Comparison of ENCODE assay signal across 21 mouse cellular contexts in genomic region chr9:48403590-48404209, GRCm38 (mm10). TPM values are rescaled to one million over a fixed set of nuclear protein-coding genes. Genes with fewer than 3 reads are reported as not detected.
DNase-seq lines count a peak whose midpoint lies in the region; ATAC-seq lines count a peak whose summit lies in the region.
"Had no signal": no experiment of that assay in that cellular context is flagged by ENCODE, and none has a peak within 500 bp of the region (broad histone marks: within the 10 kb centered on the region; RNA-seq: fewer than 3 reads in every experiment).

No protein-coding gene starts in this region.

- 95% methylated on average over 10 of the region's 10 CpGs for WGBS in midbrain, embryonic 16.5 days

- H3K36me3 ChIP-seq in midbrain, embryonic 16.5 days (ENCODE audit: control insufficient read depth, insufficient read depth, low read length) = no peaks in the 10 kb centered on the region
- H3K36me3 ChIP-seq: embryonic facial prominence, embryonic 15.5 days; forebrain, embryonic 10.5 days; heart, embryonic 13.5 days; hindbrain, embryonic 15.5 days had no signal

- DNase-seq in CD4-positive helper T cell, adult 2 months (ENCODE audit: low read depth, low spot score) = peak; percentile 69
- peak; percentile 31 for DNase-seq in T-cell, adult 2 months (ENCODE audit: low spot score)
- DNase-seq in thymus, postnatal 14 days = no peak
- no peak for DNase-seq in left cerebral cortex, adult 11 months (ENCODE audit: low spot score)
- DNase-seq: adrenal gland, postnatal 14 days; B cell, adult 2 months; cerebellum, adult 2 months; cerebellum, postnatal 10 days; embryo, embryonic 11 days; gastrocnemius, postnatal 36 days; heart, postnatal 36 days; kidney, adult 2 months had no signal

- ATAC-seq in granulocyte monocyte progenitor cell, adult 5-6 weeks (replicated peaks; ENCODE audit: poor library complexity, severe bottlenecking) = peak; percentile 95
- ATAC-seq in megakaryocyte progenitor cell, adult 5-6 weeks (replicated peaks; ENCODE audit: poor library complexity) = peak; percentile 94
- ATAC-seq in midbrain, embryonic 16.5 days = no peak
- ATAC-seq: forebrain, embryonic 14.5 days had no signal

- H3K4me1 ChIP-seq in midbrain, embryonic 16.5 days (ENCODE audit: control insufficient read depth, insufficient read depth, low read length) = no peaks in the 10 kb centered on the region
- H3K4me1 ChIP-seq: embryonic facial prominence, embryonic 15.5 days; forebrain, embryonic 10.5 days; heart, embryonic 13.5 days; hindbrain, embryonic 15.5 days had no signal

- H3K27ac ChIP-seq in midbrain, embryonic 16.5 days (ENCODE audit: low read length) = no peak overlapping the region
- H3K27ac ChIP-seq: embryonic facial prominence, embryonic 15.5 days; forebrain, embryonic 10.5 days; heart, embryonic 13.5 days; hindbrain, embryonic 15.5 days had no signal

- H3K9ac ChIP-seq in midbrain, embryonic 16.5 days (ENCODE audit: low read depth, low read length) = no peak overlapping the region
- H3K9ac ChIP-seq: embryonic facial prominence, embryonic 15.5 days; heart, embryonic 13.5 days; hindbrain, embryonic 15.5 days had no signal

- H3K27me3 ChIP-seq in midbrain, embryonic 16.5 days (ENCODE audit: control insufficient read depth, insufficient read depth, low read depth, low read length) = no peaks in the 10 kb centered on the region
- H3K27me3 ChIP-seq: embryonic facial prominence, embryonic 15.5 days; heart, embryonic 13.5 days; hindbrain, embryonic 15.5 days had no signal

- no peak overlapping the region for H3K4me2 ChIP-seq in midbrain, embryonic 16.5 days (ENCODE audit: low read length)
- H3K4me2 ChIP-seq: embryonic facial prominence, embryonic 15.5 days; heart, embryonic 13.5 days; hindbrain, embryonic 15.5 days had no signal

- 0 out of 2 replicates have a peak, but pooled peaks cover 3% of the 10 kb centered on the region for H3K9me3 ChIP-seq in midbrain, embryonic 16.5 days (replicated peaks; ENCODE audit: control insufficient read depth, low read length, poor library complexity, severe bottlenecking)
- H3K9me3 ChIP-seq: embryonic facial prominence, embryonic 15.5 days; forebrain, embryonic 10.5 days; hindbrain, embryonic 15.5 days had no signal

- H3K4me3 ChIP-seq in midbrain, embryonic 16.5 days (ENCODE audit: low read depth, low read length) = no peak overlapping the region
- H3K4me3 ChIP-seq: embryonic facial prominence, embryonic 15.5 days; erythroblast, embryonic 14.5 days; forebrain, embryonic 10.5 days; heart, embryonic 13.5 days; hindbrain, embryonic 15.5 days had no signal

RNA-seq across cellular contexts. Expression of gene Nxpe2, which starts 50.4 kb away (rescaled TPM):
- total RNA-seq in granulocyte monocyte progenitor cell, adult 5-6 weeks (2014; fragmentation: Nextera tagmentation) = 0.17 and 4.9 TPM in 2 replicates
- total RNA-seq in granulocyte monocyte progenitor cell, adult 5-6 weeks (2017) = 1.7 and 2.6 TPM in 2 replicates
- total RNA-seq in megakaryocyte progenitor cell, adult 5-6 weeks (2015) = 18.0 and 28.6 TPM in 2 replicates
- 15.1 and 31.6 TPM in 2 replicates for total RNA-seq in megakaryocyte progenitor cell, adult 5-6 weeks (2017)
- polyA plus RNA-seq in midbrain, embryonic 16.5 days (2015; fragmentation: Nextera tagmentation; extraction: Ambion mirVana) = 0.48 and 0.50 TPM in 2 replicates

Comparison
In these comparisons a context has a peak if more than half of its experiments do, and no peak if none do; other contexts are left out.
1. DNase-seq: peak in CD4-positive helper T cell, adult 2 months (single experiment) and T-cell, adult 2 months (single experiment); none in thymus, postnatal 14 days (single experiment) and left cerebral cortex, adult 11 months (single experiment).